Mouse (Mus musculus) neural tube, embryonic 15.5 days (tissue): ENCODE data around the gene Dstn. TPM values are rescaled to one million over a fixed set of nuclear protein-coding genes. Genes with fewer than 3 reads are reported as not detected.

Experiments used
- ATAC-seq: fragments of 200-750 bp; cut with Nextera tagmentation; 2 replicates; pipeline ENCODE4 v1.8.0; 2017; ENCODE audit warnings: mild to moderate bottlenecking, moderate TSS enrichment, moderate library complexity; ENCODE audit not compliant: low FRiP score
- H3K27ac ChIP-seq: fragments of 300-500 bp; sonication (generic); replicated peaks from 2 replicates; pipeline ENCODE4 v1.5.1; 2015; ENCODE audit warnings: mild to moderate bottlenecking, inconsistent platforms
- H3K27me3 ChIP-seq: fragments of 300-500 bp; sonication (generic); replicated peaks from 2 replicates; pipeline ENCODE4 v1.6.1; 2015; ENCODE audit warnings: inconsistent platforms
- H3K36me3 ChIP-seq: fragments of 300-500 bp; sonication (generic); 2 replicates; pipeline ENCODE4 v1.6.1; 2015; ENCODE audit warnings: inconsistent platforms
- H3K4me1 ChIP-seq: fragments of 300-500 bp; sonication (generic); 2 replicates; pipeline ENCODE4 v1.6.1; 2015; ENCODE audit warnings: inconsistent platforms
- H3K4me2 ChIP-seq: fragments of 300-500 bp; sonication (generic); 2 replicates; pipeline ENCODE4 v1.6.1; 2015; ENCODE audit warnings: inconsistent platforms, mild to moderate bottlenecking, moderate library complexity
- H3K4me3 ChIP-seq: fragments of 300-500 bp; sonication (generic); replicated peaks from 2 replicates; pipeline ENCODE4 v1.5.1; 2015; ENCODE audit warnings: mild to moderate bottlenecking, inconsistent platforms
- H3K9ac ChIP-seq: fragments of 300-500 bp; sonication (generic); replicated peaks from 2 replicates; pipeline ENCODE4 v1.6.1; 2015; ENCODE audit warnings: mild to moderate bottlenecking, inconsistent platforms
- H3K9me3 ChIP-seq: fragments of 300-500 bp; sonication (generic); replicated peaks from 2 replicates; pipeline ENCODE4 v1.6.1; 2016; ENCODE audit warnings: inconsistent platforms
- WGBS: fragments of 180-500 bp; shearing (Covaris S2); methylation state at CpG from one replicate; pipeline ENCODE4 v1.1.7; 2015; ENCODE audit warnings: mixed read lengths; 5-methylcytosine and 5-hydroxymethylcytosine counted together
- polyA plus RNA-seq: library from polyadenylated mRNA; unstranded; fragments of >200 nt; fragmentation: Nextera tagmentation; extraction: Ambion mirVana; gene quantifications from 2 replicates; pipeline ENCODE4 v1.2.1, GENCODE M21; 2015

Gene Dstn
- polyA plus RNA-seq, 1 experiment from 2014 or later: 417 TPM

- no peaks in the 10 kb centered on the region for H3K36me3 ChIP-seq
- no peak overlapping the region for H3K9ac ChIP-seq
- H3K4me1 ChIP-seq: no peaks in the 10 kb centered on the region
- no peak for ATAC-seq
- H3K27ac ChIP-seq: no peak overlapping the region
- no peak overlapping the region for H3K4me2 ChIP-seq
- H3K9me3 ChIP-seq: no peaks in the 10 kb centered on the region
- H3K4me3 ChIP-seq: no peak overlapping the region
- WGBS: 90% methylated on average over 10 of the region's 10 CpGs
- no peaks in the 10 kb centered on the region for H3K27me3 ChIP-seq
Measured at GRCm38 (mm10) chr2:143891302-143892048, 23.6 kb upstream of the Dstn start.

DNA sequence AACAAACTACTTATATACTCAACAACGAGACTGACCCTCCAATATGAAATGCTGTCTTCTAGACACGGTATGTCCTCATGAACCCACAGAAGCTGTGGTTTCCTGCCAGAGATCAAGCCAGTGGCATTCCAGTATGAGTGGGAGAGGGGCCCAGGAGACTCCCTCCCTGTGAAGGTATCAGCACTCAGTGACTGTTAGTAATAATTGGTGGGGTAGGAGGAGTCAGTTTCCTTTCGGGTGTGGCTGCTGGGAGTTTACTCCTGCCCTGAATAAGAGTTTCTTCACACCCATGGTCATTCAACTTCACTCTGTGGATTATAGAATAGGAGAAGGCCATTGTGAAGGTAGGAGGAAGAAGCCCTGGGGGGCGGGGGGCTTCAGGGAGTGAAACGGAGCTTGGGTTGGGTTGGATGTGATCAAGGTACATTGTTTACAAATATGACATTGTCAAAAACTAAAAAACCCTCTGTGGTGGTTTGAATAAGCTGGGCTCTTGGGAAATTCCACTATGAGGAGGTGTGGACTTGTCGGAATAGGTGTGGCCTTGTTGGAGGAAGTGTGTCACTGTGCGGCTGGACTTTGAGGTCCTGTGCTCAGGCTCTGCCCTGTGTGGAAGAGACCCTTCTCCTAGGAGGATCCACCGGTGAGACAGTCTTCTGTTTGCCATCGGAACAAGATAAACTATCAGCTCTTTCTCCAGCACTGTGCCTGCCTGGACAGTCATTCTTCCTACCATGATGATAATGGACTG, 15.5 kb upstream of the Dstn start:
- H3K27ac ChIP-seq: no peak overlapping the region
- ATAC-seq: no peak
- no peaks in the 10 kb centered on the region for H3K36me3 ChIP-seq
- no peak overlapping the region for H3K4me2 ChIP-seq
- no peaks in the 10 kb centered on the region for H3K4me1 ChIP-seq
- H3K4me3 ChIP-seq: no peak overlapping the region
- no peaks in the 10 kb centered on the region for H3K9me3 ChIP-seq
- H3K27me3 ChIP-seq: no peaks in the 10 kb centered on the region
- no peak overlapping the region for H3K9ac ChIP-seq
- WGBS: 91% methylated on average over 9 of the region's 9 CpGs

- H3K27ac ChIP-seq: no peak overlapping the region
- H3K9me3 ChIP-seq: no peaks in the 10 kb centered on the region
- no peak overlapping the region for H3K4me3 ChIP-seq
- no peak for ATAC-seq
- no peak overlapping the region for H3K9ac ChIP-seq
- no peak overlapping the region for H3K4me2 ChIP-seq
- no peaks in the 10 kb centered on the region for H3K27me3 ChIP-seq
- 73% methylated on average over 5 of the region's 5 CpGs for WGBS
- no peaks in the 10 kb centered on the region for H3K4me1 ChIP-seq
- no peaks in the 10 kb centered on the region for H3K36me3 ChIP-seq
Measured at GRCm38 (mm10) chr2:143900821-143901351, 14.2 kb upstream of the Dstn start.

- Histone ChIP-seq H3K36me3 (no peaks in the 10 kb centered on the region), H3K9ac (no peak overlapping the region), H3K27me3 (no peaks in the 10 kb centered on the region), H3K4me3 (no peak overlapping the region), H3K4me1 (0 out of 2 replicates have a peak, but pooled peaks cover 2% of the 10 kb centered on the region), H3K4me2 (no peak overlapping the region), H3K27ac (no peak overlapping the region), H3K9me3 (no peaks in the 10 kb centered on the region)
- ATAC-seq: no peak
- 73% methylated on average over 9 of the region's 9 CpGs for WGBS
Measured at GRCm38 (mm10) chr2:143903376-143904045, 11.6 kb upstream of the Dstn start.

GRCm38 (mm10) chr2:143904896-143905295, 10.2 kb upstream of the Dstn start:
- Histone ChIP-seq H3K4me3 (no peak overlapping the region), H3K9ac (no peak overlapping the region), H3K27me3 (no peaks in the 10 kb centered on the region), H3K27ac (no peak overlapping the region), H3K36me3 (no peaks in the 10 kb centered on the region), H3K4me2 (no peak overlapping the region), H3K4me1 (0 out of 2 replicates have a peak, but pooled peaks cover 2% of the 10 kb centered on the region), H3K9me3 (no peaks in the 10 kb centered on the region)
- no peak for ATAC-seq
- WGBS: 87% methylated on average over 5 of the region's 5 CpGs

DNA sequence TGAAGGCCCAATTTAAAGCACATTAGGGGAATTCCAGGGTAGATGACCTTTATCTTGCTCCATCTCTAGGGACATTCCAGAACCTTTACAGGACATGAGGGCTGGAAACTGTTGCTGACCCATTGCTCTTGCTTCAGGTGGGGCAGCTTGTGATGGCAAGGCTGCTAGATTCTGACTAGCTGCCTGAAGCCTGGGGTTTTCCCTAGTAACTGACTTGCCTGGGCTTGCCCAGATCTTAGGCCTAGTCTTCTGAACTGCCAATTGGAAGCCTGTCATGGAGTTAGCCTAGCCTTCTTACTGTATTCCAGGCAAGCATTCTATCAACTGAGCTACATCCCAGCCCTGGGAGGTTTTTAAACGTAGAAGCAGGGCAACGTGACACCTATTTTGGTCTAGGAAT, 5.9 kb upstream of the Dstn start:
- H3K4me2 ChIP-seq: no peak overlapping the region
- H3K27me3 ChIP-seq: no peaks in the 10 kb centered on the region
- H3K4me1 ChIP-seq: 0 out of 2 replicates have a peak, but pooled peaks cover 5% of the 10 kb centered on the region
- no peaks in the 10 kb centered on the region for H3K9me3 ChIP-seq
- ATAC-seq: no peak
- H3K27ac ChIP-seq: no peak overlapping the region
- H3K4me3 ChIP-seq: no peak overlapping the region
- 88% methylated on average over 2 of the region's 2 CpGs for WGBS
- no peaks in the 10 kb centered on the region for H3K36me3 ChIP-seq
- H3K9ac ChIP-seq: no peak overlapping the region

DNA sequence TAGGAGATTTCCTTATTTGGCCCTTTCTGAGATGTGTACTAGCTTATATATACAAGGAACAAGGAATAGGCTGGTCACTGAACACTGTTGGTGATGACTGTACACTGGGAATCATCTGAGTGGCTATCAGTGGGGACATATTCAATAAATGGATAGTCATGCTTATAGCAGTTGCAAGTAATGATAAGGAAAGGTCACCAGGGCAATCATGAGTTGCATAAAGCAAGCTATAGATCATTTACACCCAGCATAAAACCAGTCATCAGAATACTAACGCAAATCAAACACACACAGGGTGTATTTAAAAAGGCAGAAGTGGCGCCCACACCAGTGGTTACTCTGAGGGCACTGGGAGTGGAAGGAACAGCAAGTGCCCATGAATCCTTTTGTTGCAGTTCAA, 2.9 kb upstream of the Dstn start:
- WGBS: 86% methylated on average over 2 of the region's 2 CpGs
- no peak overlapping the region for H3K9ac ChIP-seq
- H3K9me3 ChIP-seq: no peaks in the 10 kb centered on the region
- no peaks in the 10 kb centered on the region for H3K27me3 ChIP-seq
- H3K27ac ChIP-seq: no peak overlapping the region
- H3K4me1 ChIP-seq: peaks cover 17% of the 10 kb centered on the region
- no peak for ATAC-seq
- no peak overlapping the region for H3K4me2 ChIP-seq
- H3K4me3 ChIP-seq: no peak overlapping the region
- no peaks in the 10 kb centered on the region for H3K36me3 ChIP-seq

DNA sequence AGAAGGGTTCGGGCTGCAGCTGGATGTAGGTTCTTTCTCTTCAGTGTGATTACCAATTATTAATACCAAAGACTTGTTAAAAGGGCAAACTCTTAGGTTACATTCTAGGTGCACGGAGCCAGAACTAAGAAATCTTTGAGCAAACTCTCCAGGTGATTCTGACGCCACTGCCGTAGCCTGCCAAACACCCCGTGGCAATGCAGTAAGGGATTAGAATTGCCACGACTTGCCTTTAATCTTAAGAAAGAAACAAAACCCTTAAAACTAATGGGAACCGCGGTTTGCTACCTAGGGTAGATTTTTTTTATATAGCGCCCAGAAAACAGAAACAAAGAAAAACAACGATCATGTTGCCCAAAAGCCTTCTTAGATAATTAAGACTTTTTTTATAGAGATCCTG, 899 bp upstream of the Dstn start:
- no peak for ATAC-seq

DNA sequence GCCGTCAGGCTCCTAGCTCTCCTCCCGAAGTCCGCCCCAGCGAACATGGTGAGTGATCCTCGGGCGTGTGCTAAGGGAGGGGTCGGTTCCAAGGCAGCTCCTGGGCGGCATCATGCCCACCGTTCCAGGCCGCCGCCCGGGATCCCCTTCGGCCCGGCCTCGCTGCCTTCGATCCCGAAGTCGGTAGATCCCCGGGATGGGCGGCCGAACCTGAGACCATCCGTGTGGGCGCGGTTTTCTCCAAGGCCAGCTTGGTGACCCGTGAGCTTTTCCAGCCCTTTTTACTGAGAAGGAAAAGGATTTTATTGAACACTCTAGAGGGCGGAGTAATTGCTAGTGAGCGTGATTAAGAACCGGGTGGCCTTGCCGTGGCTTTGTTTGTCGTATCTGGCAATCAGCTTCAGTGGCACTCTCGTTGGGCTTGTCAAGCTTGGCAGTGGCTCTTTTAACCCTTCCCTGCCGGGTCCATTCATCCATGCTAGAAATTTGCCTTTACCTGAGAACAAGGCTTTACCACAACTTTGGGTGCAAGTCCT, 548 bp downstream of the Dstn start:
- 0% methylated on average over 32 of the region's 32 CpGs for WGBS
- peak; percentile 64 for ATAC-seq

More for the DNA sequence above, 899 bp upstream of the Dstn start:
- Histone ChIP-seq H3K4me3 (peak overlapping the region; percentile 86), H3K9me3 (no peaks in the 10 kb centered on the region), H3K27me3 (no peaks in the 10 kb centered on the region), H3K27ac (peak overlapping the region; percentile 93), H3K4me1 (peaks cover 34% of the 10 kb centered on the region), H3K9ac (peak overlapping the region; percentile 92), H3K36me3 (no peaks in the 10 kb centered on the region), H3K4me2 (peak overlapping the region; percentile 80)
- 5% methylated on average over 10 of the region's 10 CpGs for WGBS

DNA sequence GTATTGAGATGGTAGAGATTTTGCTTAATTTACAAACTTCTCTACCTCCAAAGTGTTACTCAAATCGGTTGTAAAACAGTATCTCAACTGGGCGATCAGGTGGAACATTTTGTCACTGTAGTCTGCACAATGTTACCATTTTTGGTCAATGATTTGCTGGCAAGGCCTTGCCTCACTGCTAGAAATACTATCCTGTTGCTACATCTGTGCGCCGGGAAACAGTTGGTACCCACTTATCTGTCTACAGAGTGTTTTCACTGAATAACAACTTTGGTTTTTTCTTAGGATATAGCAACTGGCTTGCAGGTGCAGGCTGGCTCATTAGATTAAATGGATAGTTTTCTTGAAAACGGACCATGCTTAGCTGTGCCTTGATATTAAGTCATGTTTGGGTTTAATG, 1.1 kb downstream of the Dstn start:
- Histone ChIP-seq H3K9me3 (no peaks in the 10 kb centered on the region), H3K27ac (peak overlapping the region; percentile 93), H3K4me3 (peak overlapping the region; percentile 86), H3K36me3 (no peaks in the 10 kb centered on the region), H3K9ac (peak overlapping the region; percentile 92), H3K27me3 (no peaks in the 10 kb centered on the region), H3K4me1 (peaks cover 40% of the 10 kb centered on the region), H3K4me2 (peak overlapping the region; percentile 80)
- ATAC-seq: no peak
- WGBS: 7% methylated on average over 5 of the region's 5 CpGs

More for the DNA sequence above, 548 bp downstream of the Dstn start:
- Histone ChIP-seq H3K9ac (peak overlapping the region; percentile 92), H3K4me3 (peak overlapping the region; percentile 86), H3K9me3 (no peaks in the 10 kb centered on the region), H3K4me2 (peak overlapping the region; percentile 80), H3K36me3 (no peaks in the 10 kb centered on the region), H3K27me3 (no peaks in the 10 kb centered on the region), H3K4me1 (peaks cover 37% of the 10 kb centered on the region), H3K27ac (peak overlapping the region; percentile 93)

DNA sequence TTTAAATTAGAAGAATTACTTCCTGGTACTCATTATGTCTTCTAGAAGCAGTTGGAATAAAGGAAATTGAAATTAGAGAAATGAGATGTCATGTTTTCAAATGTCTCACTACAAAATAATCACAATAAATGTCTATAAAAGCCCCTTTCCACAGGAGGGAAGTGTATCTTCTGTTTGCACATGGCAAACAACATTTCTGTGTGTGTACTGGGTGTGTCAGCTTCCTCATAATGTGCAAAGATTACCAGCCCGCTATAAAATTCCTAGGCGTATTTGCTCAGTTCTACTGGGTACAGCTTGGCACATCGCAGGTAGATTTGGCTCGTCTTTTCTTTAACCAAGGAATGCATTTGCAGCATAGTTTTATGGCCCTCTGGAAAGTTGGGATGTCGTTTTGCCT, 2.5 kb downstream of the Dstn start:
- Histone ChIP-seq H3K9me3 (no peaks in the 10 kb centered on the region), H3K27me3 (no peaks in the 10 kb centered on the region), H3K4me3 (no peak overlapping the region), H3K9ac (no peak overlapping the region), H3K27ac (no peak overlapping the region), H3K4me1 (peaks cover 40% of the 10 kb centered on the region), H3K4me2 (peak overlapping the region; percentile 80), H3K36me3 (no peaks in the 10 kb centered on the region)
- ATAC-seq: no peak
- whole genome bisulfite sequencing: 62% methylated on average over 5 of the region's 5 CpGs
